Mouse (Mus musculus) urinary bladder, postnatal 10 days (tissue): ENCODE measurements around the gene Mfsd6.

Experiments used
- DNase-seq: peaks from one replicate; pipeline ENCODE4 v3.0.0; 2022; ENCODE audit warnings: low spot score

The Mfsd6 gene

DNA sequence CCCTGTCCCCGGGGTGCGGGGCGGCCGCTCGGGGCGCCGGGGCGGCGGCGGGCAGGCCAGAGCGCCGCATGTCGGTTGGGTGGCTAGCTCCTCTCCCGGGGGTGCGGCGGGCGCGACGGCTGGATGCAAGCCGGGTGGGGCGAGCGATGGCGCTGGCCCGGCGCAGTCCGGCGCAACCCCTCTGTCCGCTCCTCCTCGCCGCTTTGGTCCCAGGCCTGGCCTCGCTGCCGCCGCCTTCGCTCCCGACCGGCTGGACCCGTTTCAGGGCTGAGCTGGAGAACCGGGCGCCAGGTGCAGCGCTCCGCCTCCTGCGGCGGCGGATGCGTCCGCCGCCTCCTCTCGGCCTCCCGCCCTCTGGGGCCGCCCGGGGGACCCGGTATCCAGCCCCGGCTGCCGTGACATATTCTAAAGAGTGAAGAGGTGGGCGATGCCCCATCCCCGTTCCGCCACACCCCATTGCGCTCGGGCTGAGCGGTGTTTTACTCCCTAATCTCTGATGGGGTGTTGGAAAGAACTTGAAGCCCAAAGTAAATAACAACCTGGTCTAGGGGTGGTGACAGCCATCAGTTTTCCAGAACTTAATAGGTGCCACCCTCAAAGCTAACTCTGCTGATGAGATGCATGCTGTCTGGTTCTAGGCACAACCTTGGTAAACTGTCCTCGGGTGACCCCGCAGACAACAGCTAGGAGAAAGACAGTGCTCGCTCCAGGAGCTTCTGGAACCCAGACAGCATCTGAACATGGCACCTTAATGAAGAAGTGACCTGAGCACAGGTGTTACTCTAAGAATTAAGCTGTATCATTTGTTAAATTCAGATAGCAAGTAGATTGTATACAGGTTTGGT, at the start of gene Mfsd6:
Gene Mfsd6 (minus strand): TSS at position 407 of the 845 bp plus-strand sequence.
- no peak for DNase-seq

GRCm38 (mm10) chr1:52765176-52766111, 38.2 kb upstream of the Mfsd6 start:
- DNase-seq, result no peak

GRCm38 (mm10) chr1:52763894-52764809, 36.9 kb upstream of the Mfsd6 start:
- DNase-seq, result no peak

GRCm38 (mm10) chr1:52758174-52758573, 30.9 kb upstream of the Mfsd6 start:
- DNase-seq, result no peak

DNA sequence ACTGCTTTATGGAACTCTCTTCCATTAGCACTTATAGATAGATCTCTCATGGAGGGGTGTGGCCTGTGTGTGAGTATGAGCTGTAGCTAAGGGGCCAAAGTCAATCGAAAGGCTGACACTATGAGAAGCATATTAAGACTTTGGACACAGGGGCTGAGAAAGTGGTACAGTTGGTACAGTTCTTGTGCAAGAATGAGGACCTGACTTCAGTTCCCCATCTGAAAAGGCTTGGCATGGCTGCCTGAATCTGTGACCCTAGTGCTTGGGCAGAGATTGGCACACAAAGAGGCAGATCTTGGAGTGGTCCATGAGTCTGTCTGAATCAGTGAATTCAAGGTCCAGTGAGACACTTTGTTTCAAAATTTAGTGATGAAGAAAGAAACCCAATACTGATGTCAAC, 27.1 kb upstream of the Mfsd6 start:
- no peak for DNase-seq

DNA sequence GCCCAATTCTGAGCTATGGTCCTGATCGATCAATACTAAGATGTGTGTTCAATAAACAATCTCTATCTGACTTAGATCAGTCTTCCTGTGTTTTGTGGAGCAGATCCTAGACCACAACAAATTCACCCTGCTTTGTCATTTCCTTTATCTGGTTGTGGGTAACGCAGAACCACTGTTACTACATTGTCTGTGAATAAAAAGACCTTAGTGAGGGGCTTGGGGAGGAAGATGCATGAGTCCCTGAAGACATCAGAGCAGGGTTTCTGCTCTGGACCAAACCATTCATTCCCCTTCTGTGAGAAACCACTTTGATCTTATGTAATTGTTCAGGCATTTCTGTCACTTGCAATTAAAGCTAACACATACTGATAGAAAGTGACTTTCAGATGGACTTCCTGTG, 26.6 kb upstream of the Mfsd6 start:
- DNase-seq, result no peak

- no peak for DNase-seq
These were observed 25.4 kb upstream of the Mfsd6 start for GRCm38 (mm10) chr1:52752706-52753105.

DNA sequence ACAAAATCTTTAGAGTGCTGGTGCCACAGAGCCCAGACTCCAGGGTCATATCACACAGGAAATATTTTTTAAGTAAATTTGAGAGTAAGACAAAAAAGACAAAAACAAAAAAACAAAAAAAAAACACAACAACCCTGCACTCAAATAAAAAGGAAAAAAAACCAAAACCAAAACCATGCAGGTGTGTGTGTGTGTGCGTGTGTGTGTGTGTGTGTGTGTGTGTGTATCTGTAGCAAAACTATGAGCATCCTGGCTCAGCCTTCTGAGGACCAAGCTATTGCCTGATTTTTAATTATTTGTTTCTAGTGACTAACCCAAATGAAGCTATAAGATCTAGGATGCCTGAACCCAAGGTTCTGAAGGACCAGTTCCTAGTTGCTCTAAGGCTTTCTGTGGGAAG, 24.4 kb upstream of the Mfsd6 start:
- DNase-seq, result no peak

DNA sequence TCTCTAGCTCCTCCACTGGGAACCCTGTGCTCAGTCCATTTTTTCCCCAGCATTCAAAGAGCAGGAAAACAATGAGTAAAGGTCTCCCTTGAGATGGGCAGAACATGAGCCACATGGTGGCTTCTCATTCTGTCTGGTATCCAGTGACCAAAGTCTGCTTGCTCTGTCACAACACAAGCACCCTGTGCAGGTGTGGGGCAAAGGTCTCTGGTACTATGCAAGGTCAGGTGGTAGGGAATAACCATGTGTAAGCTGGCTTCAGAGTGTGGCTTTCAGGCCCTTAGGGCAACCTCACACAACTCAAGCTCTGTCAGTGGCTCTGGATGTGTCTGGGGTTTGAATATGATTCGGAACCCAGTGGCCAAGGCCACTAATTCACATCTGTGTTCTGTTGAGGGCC, 22.7 kb upstream of the Mfsd6 start:
- DNase-seq, result no peak

GRCm38 (mm10) chr1:52748260-52748659, 21.0 kb upstream of the Mfsd6 start:
- DNase-seq, result peak; percentile 24

GRCm38 (mm10) chr1:52742567-52742966, 15.3 kb upstream of the Mfsd6 start:
- DNase-seq, result no peak

GRCm38 (mm10) chr1:52734208-52734607, 6.9 kb upstream of the Mfsd6 start:
- no peak for DNase-seq

DNA sequence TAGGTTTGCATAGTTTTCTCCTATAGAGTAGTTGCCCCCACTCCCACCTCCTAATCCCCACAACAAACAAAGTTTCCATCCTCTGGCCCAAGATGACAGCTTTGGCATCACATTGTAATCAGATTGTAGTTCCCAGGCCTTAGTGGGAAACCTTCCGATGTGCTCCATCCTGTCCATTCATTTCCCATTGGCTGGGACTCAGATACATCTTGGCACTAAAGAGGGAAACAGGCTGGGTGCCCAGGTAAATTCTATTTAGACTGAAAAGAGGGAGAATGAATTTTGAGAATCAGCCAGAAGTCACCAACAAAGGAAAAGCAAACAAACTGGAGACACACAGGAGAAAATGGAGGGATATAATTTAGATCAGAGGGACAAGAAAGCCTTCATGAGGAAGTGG, 3.0 kb upstream of the Mfsd6 start:
- no peak for DNase-seq

DNA sequence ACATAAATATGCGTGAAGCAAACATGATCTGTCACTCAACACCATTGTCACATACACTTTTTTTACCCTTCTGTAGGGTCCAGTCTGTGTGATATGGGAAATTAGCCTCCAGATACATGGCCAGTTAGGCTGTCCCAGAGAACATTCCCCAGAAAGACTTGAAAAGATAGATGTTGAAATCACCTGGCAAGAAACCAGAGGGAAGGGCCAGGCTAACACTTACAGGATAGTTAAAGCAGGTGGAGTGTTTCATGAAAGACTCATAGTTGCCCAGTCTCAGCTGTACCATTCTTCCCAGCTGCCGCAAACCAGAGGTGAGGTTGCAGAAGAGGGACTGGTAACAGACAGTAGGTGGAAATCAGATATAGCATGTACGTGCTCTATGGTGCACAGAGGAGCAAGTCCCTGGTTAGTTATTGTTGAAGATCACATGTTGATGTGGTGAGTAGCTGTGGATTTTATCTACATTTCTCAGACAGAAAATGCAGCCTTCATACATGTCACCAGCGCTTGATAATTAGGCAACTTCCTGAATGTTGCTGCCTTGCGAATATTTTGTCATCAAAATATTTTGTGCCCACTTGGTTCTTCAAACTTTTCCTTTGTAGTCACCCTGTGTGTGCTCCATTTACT, 1.7 kb upstream of the Mfsd6 start:
- no peak for DNase-seq

DNA sequence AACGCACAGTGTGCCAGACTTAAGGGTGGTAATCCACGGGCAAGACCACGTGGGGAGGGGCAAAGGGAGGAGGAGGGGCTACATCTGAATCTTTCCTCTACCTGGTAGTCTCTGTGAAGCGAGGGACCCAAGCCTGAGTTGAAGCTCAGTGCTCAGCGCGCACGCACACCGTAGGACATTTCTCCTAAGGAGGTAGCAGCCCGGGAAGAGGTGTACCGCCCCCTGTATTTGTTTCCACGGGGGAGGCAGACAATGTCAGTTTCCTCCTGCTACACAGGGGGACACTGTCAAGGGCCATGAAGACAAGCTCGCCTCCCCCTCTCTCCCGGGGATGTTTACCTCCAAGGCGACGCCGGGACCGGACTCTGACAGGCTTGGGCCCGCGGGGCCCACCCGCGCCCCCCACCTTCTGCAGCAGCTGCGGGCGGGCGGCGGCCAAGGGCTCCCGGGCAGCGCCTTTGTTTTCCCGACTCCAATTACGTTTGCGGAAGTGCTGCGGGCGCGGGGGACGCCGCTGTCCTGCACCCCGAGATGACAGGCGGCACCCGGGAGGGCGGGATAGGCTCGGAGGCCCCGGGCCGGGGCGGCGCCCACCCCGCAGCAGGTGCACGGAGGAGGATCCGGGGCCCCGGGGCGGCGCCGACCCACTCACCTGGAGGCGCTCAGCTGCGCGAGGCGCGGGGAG, 749 bp downstream of the Mfsd6 start:
- no peak for DNase-seq

DNA sequence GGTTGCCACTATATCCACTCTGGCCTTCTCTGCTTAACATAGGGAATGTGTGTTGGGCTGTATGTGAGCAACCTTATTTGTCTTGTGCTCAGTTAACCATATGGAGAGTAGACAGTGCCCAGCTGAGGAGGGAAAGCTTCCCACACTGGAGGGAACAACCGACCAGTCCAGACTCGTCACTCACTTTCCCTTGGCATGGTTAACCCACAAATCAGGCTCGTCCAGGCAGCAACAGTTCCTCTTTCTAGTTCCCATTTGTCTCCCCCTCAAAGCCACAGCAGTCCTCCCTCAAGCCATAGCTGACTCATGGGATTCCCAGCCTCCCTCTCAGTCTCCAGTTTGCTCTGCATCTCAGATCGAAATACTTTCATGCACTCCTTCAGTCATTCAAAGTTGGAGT, 4.7 kb downstream of the Mfsd6 start:
- DNase-seq, result no peak

- DNase-seq, result no peak
These were observed 8.2 kb downstream of the Mfsd6 start for GRCm38 (mm10) chr1:52719096-52719495.

DNA sequence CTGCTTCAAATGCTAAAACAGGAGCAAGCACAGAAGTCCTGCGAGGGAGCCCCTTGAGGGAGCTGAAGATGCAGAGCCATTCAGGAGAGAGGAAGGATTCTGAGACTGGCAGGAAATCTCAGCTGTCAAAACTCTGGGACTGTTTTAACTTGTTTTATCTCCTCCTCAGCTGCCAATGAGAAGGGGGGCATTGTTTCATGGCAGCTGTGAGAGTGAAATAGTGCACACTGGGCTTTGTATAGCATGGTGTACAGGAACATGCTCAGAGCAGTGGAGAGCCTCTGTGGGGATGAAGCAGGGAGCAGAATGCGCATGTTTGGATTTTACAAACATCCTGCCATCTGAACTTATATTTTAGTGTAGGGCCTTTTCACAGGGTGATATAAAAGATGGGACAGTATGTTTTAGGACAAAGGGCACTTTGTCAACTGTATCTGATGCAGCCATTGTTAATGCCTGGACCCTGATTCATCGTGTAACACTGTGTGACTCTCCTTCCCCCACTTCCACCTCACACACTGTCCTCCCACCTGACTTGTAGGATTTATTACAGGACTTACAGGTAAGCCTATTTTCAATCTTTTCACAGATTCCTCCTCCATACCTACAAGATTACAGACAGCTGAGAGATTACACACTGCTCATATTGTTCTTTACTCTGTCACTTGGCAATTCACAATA, 9.1 kb downstream of the Mfsd6 start:
- DNase-seq, result no peak

GRCm38 (mm10) chr1:52714451-52714850, 12.8 kb downstream of the Mfsd6 start:
- DNase-seq, result no peak

- DNase-seq, result no peak
These were observed 13.2 kb downstream of the Mfsd6 start for GRCm38 (mm10) chr1:52714021-52714420.
